Mouse (Mus musculus): ENCODE measurements around the gene Ccdc188. TPM values are rescaled to one million over a fixed set of nuclear protein-coding genes. Genes with fewer than 3 reads are reported as not detected.

Gene Ccdc188
- polyA plus RNA-seq, 1 experiment from 2014 or later: not detected

DNA sequence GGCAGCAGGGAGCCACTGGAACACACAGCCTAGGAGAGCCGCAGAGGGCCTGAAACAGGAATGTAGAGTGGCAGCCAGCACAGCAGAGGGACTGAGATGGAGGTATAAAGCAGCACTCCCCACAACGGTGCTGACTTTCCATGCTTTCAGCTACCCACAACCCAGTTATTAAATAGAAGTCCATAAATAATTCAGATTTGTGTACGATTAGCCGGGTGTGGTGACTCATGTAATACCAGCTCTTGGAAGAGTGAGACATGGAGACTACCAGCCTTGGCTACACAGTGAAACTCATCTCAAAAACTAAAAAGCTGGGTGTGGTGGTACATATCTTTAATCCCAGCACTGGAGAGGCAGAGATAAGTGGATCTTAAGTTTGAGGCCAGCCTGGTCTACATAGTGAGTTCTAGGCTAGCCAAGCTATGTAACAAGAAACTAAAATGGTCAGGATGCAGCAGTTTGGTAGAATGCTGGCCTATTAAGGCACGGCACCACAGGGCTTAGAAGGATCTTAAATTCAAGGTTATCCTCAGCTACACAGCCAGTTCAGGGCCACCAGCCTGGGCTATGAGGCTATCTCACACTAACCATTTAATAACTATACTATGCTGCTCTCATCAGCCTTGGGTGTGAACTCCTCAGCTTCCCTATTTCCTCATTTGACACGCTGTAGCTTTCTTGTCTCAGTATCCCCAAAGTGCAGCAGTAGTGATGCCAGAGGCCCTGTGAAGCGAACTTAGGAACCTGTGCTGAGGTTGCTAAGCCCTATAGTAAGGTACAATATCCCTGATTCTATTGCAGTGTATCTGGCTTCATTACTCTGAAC, 19.2 kb downstream of the Ccdc188 start:
- 73% methylated on average over 7 of the region's 7 CpGs for WGBS
- no peak for ATAC-seq (ENCODE audit: low FRiP score)
- no peak overlapping the region for H3K9ac ChIP-seq
- no peaks in the 10 kb centered on the region for H3K27me3 ChIP-seq (ENCODE audit: control insufficient read depth, insufficient read depth, low read length)
- no peak for DNase-seq (ENCODE audit: low spot score)
- peaks cover 20% of the 10 kb centered on the region for H3K4me1 ChIP-seq (replicated peaks; ENCODE audit: control insufficient read depth, insufficient read depth, low read length)
- no peaks in the 10 kb centered on the region for H3K9me3 ChIP-seq (ENCODE audit: control insufficient read depth, low read length)
- 0 out of 2 replicates have a peak overlapping the region, but pooled peaks have one; percentile 82 for H3K4me2 ChIP-seq (replicated peaks)
- H3K36me3 ChIP-seq (replicated peaks; ENCODE audit: control insufficient read depth, insufficient read depth): peaks cover 48% of the 10 kb centered on the region
- H3K27ac ChIP-seq: no peak overlapping the region
- H3K4me3 ChIP-seq (replicated peaks; ENCODE audit: low read length): no peak overlapping the region

DNA sequence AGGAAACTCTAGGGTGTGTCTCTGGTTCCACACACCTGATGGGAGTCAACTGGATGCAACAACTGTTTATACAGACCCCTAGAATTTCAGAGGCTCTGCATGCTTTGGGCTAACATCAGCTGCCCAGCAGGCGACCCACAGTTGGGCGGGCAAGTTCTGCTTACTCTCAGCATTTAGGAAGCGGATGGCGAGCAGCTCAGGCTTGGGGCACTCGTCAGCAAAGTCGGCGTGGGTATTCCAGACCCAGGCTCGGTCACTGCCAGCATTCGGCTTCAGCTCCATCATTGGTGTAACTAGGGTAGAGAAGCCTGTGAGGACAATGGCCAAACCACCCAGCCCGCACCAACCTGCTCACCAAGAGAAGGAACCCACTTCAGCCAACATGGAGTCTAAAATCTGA, 23.9 kb downstream of the Ccdc188 start:
- H3K4me3 ChIP-seq (replicated peaks; ENCODE audit: low read length): no peak overlapping the region
- H3K4me1 ChIP-seq (replicated peaks; ENCODE audit: control insufficient read depth, insufficient read depth, low read length): no peaks in the 10 kb centered on the region; the same call in 1 of the 2 replicates
- H3K9ac ChIP-seq: no peak overlapping the region
- H3K27me3 ChIP-seq (ENCODE audit: control insufficient read depth, insufficient read depth, low read length): no peaks in the 10 kb centered on the region
- peaks cover 95% of the 10 kb centered on the region for H3K36me3 ChIP-seq (replicated peaks; ENCODE audit: control insufficient read depth, insufficient read depth)
- no peak overlapping the region for H3K4me2 ChIP-seq (replicated peaks)
- DNase-seq (ENCODE audit: low spot score) (no peak), ATAC-seq (ENCODE audit: low FRiP score) (no peak)
- H3K27ac ChIP-seq: no peak overlapping the region
- H3K9me3 ChIP-seq (ENCODE audit: control insufficient read depth, low read length): no peaks in the 10 kb centered on the region
- WGBS: 94% methylated on average over 10 of the region's 10 CpGs

DNA sequence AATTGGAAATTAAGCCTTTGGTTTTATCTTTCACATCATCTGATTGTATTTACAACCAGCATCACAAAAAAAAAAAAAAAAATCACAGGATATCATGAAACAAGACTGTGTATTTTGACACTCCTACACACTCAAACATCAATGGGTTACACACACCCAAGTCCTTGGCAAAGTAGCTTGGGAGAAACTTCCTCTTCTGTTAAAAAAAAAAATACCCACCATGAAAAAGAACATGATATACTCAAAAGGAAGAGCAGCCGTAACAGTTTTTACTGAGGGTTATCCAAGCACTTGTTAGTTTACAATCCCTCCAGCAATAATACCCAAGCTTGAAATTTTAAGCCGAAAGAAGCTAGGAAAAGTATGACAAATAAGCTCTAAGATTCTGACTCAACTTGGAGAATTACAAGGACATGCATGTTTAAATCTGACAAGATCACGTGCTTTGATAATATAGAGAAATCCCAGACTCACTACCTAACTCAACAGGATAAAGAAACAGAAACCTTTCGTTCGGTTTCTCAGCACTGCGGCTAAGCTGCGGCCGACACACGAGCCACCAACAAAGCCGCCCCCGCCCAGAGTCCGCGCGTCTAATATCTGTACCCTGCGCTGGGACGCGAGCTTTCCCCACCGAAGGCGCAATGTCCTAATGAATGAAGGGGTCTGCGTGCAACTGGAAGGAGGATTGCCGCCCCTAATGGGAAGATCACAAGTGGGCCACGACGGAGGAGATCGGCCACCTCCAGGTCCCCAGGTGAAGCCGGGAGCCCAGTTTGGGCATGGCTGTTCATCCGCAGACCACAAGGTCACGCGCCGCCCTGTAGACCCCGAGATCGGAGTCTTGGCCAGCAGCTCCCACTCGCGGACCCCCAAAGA, 30.1 kb downstream of the Ccdc188 start:
- no peaks in the 10 kb centered on the region for H3K9me3 ChIP-seq (ENCODE audit: control insufficient read depth, low read length)
- peak overlapping the region; percentile 87 for H3K4me3 ChIP-seq (replicated peaks; ENCODE audit: low read length)
- H3K27me3 ChIP-seq (ENCODE audit: control insufficient read depth, insufficient read depth, low read length): no peaks in the 10 kb centered on the region
- DNase-seq (ENCODE audit: low spot score) (no peak), ATAC-seq (ENCODE audit: low FRiP score) (no peak; the same call in 1 of the 2 replicates)
- H3K4me2 ChIP-seq (replicated peaks): peak overlapping the region; percentile 94
- H3K9ac ChIP-seq: peak overlapping the region; percentile 74
- 1% methylated on average over 33 of the region's 33 CpGs for WGBS
- peaks cover 28% of the 10 kb centered on the region for H3K4me1 ChIP-seq (replicated peaks; ENCODE audit: control insufficient read depth, insufficient read depth, low read length)
- peaks cover 65% of the 10 kb centered on the region for H3K36me3 ChIP-seq (replicated peaks; ENCODE audit: control insufficient read depth, insufficient read depth)
- peak overlapping the region; percentile 87 for H3K27ac ChIP-seq

DNA sequence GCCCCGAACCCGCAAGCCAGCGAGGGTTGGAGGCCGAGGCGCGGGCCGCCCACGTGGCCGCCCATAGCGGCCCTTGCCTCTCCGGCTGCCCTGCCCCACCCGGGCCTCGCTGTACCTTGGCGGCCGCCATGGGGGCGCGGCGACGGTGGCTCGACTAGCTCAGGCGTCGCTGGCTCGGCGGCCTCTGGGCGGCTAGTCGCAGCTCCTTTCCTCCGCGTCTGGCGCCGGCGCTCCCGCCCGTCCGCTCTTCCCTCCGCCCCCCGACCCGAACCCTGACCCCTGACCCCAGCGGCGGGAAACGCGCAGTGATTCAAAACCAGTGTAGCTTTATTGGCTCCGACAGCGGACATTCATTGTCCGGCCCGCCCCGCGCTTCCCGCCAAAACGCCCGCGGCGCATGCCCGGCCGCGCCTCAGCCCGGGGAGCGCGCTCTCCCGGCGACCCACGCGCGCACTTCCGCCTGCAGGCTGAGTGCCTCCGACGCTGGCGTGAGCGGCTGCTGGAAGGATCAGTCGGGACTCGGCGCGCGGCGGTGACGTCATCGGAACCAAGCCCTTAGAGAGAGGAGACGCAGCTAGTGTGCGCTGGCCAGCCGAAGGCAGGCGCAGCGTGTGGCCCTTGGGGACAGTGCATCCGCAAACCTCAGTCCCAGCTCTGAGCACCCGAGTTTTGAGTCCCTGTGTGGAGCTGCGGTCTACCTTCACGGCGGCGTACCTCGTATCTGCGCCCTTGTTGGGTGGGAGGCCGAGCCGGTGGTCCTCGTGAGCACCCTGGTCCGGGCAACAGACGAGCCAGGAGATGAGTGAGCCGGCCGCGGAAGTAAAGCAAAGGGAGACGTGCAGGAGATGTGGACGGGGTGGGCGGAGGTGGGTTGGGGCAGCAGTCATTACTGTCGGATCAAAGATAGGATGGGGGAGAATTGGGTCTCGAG, 31.0 kb downstream of the Ccdc188 start, which contains the start of the genes Trmt2a and Ranbp1:
Gene Trmt2a, plus strand, starts transcription at position 247 of the 931 bp plus-strand sequence.
Gene Ranbp1, minus strand, starts transcription at position 300 of the 931 bp plus-strand sequence.
- Histone ChIP-seq H3K9me3 (ENCODE audit: control insufficient read depth, low read length) (no peaks in the 10 kb centered on the region), H3K27me3 (ENCODE audit: control insufficient read depth, insufficient read depth, low read length) (no peaks in the 10 kb centered on the region), H3K36me3 (replicated peaks; ENCODE audit: control insufficient read depth, insufficient read depth) (peaks cover 65% of the 10 kb centered on the region), H3K4me1 (replicated peaks; ENCODE audit: control insufficient read depth, insufficient read depth, low read length) (peaks cover 28% of the 10 kb centered on the region), H3K9ac (peak within 1 kb of the TSS; percentile 74), H3K4me3 (replicated peaks; ENCODE audit: low read length) (peak within 1 kb of the TSS; percentile 87), H3K4me2 (replicated peaks) (peak within 1 kb of the TSS; percentile 94), H3K27ac (peak within 1 kb of the TSS; percentile 87)
- under 1% methylated on average over 92 of the region's 102 CpGs for WGBS
- ATAC-seq (ENCODE audit: low FRiP score) (peak; percentile 96), DNase-seq (ENCODE audit: low spot score) (peak; percentile 99)

DNA sequence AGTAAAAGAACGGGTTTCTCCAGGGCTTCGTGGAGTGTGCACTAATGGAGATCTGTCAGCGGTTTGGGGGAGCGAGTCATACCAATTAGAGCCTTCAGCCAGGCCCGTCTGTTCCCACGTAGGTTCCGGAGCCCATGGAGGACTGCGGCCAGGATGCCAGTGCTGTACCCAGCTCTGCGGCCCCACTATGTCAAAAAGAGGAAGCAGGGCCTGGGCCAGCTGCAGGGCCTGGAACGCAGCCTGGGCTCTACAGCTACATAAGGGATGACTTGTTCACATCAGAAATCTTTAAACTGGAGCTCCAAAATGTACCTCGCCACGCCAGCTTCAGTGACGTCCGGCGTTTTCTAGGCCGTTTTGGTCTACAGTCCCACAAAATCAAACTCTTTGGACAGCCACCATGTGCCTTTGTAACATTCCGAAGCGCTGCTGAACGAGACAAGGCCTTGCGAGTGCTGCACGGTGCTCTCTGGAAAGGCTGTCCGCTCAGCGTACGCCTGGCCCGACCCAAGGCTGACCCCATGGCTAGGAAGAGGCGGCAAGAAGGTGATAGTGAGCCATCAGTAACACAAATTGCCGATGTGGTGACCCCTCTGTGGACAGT, 31.8 kb downstream of the Ccdc188 start:
- Histone ChIP-seq H3K9ac (peak overlapping the region; percentile 74), H3K4me1 (replicated peaks; ENCODE audit: control insufficient read depth, insufficient read depth, low read length) (peaks cover 28% of the 10 kb centered on the region), H3K4me2 (replicated peaks) (peak overlapping the region; percentile 94), H3K9me3 (ENCODE audit: control insufficient read depth, low read length) (no peaks in the 10 kb centered on the region), H3K27ac (peak overlapping the region; percentile 87), H3K4me3 (replicated peaks; ENCODE audit: low read length) (peak overlapping the region; percentile 87), H3K27me3 (ENCODE audit: control insufficient read depth, insufficient read depth, low read length) (no peaks in the 10 kb centered on the region), H3K36me3 (replicated peaks; ENCODE audit: control insufficient read depth, insufficient read depth) (peaks cover 65% of the 10 kb centered on the region)
- DNase-seq (ENCODE audit: low spot score) (peak; percentile 29), ATAC-seq (ENCODE audit: low FRiP score) (peak; percentile 5)
- WGBS: 8% methylated on average over 27 of the region's 27 CpGs

DNA sequence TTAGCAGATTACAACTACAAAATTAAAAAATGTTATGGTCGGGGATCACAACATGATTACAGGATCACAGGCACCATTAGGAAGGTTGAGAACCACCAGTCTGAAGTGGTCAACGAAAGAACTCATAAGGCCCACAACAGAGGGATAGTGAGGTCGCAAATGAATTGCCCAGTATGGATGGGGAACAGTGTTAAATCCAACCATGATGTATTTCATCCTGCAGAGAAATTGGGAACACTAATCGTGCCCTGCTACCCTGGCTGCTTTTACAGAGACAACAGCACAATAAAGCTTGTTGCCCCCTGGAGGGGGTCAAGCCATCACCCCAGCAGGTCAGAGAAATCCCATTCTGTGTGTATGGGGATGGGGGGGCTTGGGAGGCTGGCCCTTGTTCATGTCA, 32.6 kb downstream of the Ccdc188 start:
- peak overlapping the region; percentile 94 for H3K4me2 ChIP-seq (replicated peaks)
- no peak overlapping the region for H3K27ac ChIP-seq
- DNase-seq (ENCODE audit: low spot score) (no peak), ATAC-seq (ENCODE audit: low FRiP score) (no peak)
- 54% methylated on average over 4 of the region's 4 CpGs for WGBS
- H3K27me3 ChIP-seq (ENCODE audit: control insufficient read depth, insufficient read depth, low read length): no peaks in the 10 kb centered on the region
- peak overlapping the region; percentile 74 for H3K9ac ChIP-seq
- H3K9me3 ChIP-seq (ENCODE audit: control insufficient read depth, low read length): no peaks in the 10 kb centered on the region
- peak overlapping the region; percentile 87 for H3K4me3 ChIP-seq (replicated peaks; ENCODE audit: low read length)
- peaks cover 65% of the 10 kb centered on the region for H3K36me3 ChIP-seq (replicated peaks; ENCODE audit: control insufficient read depth, insufficient read depth)
- H3K4me1 ChIP-seq (replicated peaks; ENCODE audit: control insufficient read depth, insufficient read depth, low read length): peaks cover 28% of the 10 kb centered on the region

DNA sequence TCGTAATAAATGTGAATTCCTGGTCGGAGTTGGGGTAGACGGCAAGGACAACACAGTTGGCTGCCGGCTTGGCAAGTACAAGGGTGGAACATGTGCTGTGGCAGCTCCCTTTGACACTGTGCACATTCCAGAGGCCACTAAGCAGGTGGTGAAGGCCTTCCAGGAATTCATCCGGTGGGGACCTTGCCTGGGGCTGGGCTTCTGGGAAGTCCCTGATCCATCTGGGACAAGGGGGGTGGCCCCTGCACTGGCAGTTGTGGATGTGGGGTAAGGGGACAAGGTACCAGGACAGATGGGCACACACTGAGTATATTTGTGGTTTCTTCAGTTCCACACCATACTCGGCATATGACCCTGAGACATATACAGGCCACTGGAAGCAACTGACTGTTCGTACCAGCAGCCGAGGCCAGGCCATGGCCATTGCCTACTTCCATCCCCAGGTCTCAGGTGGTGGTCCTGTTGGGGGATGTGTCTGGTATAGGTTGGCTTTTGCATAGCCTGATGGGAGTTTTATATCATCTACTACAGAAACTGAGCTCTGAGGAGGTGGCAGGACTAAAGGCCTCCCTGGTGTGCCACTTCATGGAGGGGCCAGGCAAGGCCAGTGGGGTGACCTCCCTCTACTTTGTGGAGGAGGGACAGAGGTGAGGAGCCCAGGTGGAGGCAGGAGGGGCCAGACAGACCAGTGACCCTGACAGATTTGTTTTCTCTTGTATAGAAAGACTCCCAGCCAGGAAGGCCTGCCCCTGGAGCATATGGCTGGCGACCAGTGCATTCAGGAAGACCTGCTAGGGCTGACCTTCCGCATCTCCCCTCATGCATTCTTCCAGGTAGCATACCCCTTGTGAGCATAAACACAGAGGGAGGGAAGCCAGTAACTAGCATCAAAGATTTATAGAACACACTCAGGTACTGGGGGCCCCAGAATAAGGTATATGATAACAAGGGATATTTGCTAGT, 33.4 kb downstream of the Ccdc188 start:
- Histone ChIP-seq H3K4me2 (replicated peaks) (peak overlapping the region; percentile 94), H3K27ac (no peak overlapping the region), H3K27me3 (ENCODE audit: control insufficient read depth, insufficient read depth, low read length) (no peaks in the 10 kb centered on the region), H3K4me3 (replicated peaks; ENCODE audit: low read length) (no peak overlapping the region; the same call in 1 of the 2 replicates), H3K4me1 (replicated peaks; ENCODE audit: control insufficient read depth, insufficient read depth, low read length) (peaks cover 28% of the 10 kb centered on the region), H3K9me3 (ENCODE audit: control insufficient read depth, low read length) (no peaks in the 10 kb centered on the region), H3K9ac (peak overlapping the region; percentile 74; the same call in 1 of the 2 replicates), H3K36me3 (replicated peaks; ENCODE audit: control insufficient read depth, insufficient read depth) (peaks cover 65% of the 10 kb centered on the region)
- WGBS: 67% methylated on average over 10 of the region's 10 CpGs
- DNase-seq (ENCODE audit: low spot score) (no peak), ATAC-seq (ENCODE audit: low FRiP score) (no peak)
